Mouse (Mus musculus) embryonic facial prominence, embryonic 15.5 days (tissue): ENCODE data around the gene Jup. TPM values are rescaled to one million over a fixed set of nuclear protein-coding genes. Genes with fewer than 3 reads are reported as not detected.
"Not testable (repeated sequence)": the region's sequence is repeated elsewhere in the genome, so short reads cannot be mapped to it uniquely, and the experiment has no call there.

Source experiments
- ATAC-seq: fragments of 200-750 bp; cut with Nextera tagmentation; 2 replicates; pipeline ENCODE4 v1.8.0; 2017; ENCODE audit warnings: low read depth, moderate TSS enrichment; ENCODE audit not compliant: insufficient number of reproducible peaks, low FRiP score, low TSS enrichment
- H3K27ac ChIP-seq: fragments of 300-500 bp; sonication (generic); replicated peaks from 2 replicates; pipeline ENCODE4 v1.5.1; 2015; ENCODE audit warnings: mild to moderate bottlenecking, inconsistent platforms
- H3K27me3 ChIP-seq: fragments of 300-500 bp; sonication (generic); 2 replicates; pipeline ENCODE4 v1.6.1; 2015; ENCODE audit warnings: inconsistent platforms
- H3K36me3 ChIP-seq: fragments of 300-500 bp; sonication (generic); 2 replicates; pipeline ENCODE4 v1.6.1; 2015; ENCODE audit warnings: mild to moderate bottlenecking, inconsistent platforms
- H3K4me1 ChIP-seq: fragments of 300-500 bp; sonication (generic); 2 replicates; pipeline ENCODE4 v1.6.1; 2015; ENCODE audit warnings: inconsistent platforms
- H3K4me2 ChIP-seq: fragments of 300-500 bp; sonication (generic); replicated peaks from 2 replicates; pipeline ENCODE4 v1.6.1; 2015; ENCODE audit warnings: mild to moderate bottlenecking, inconsistent platforms
- H3K4me3 ChIP-seq: fragments of 300-500 bp; sonication (generic); replicated peaks from 2 replicates; pipeline ENCODE4 v1.5.1; 2015; ENCODE audit warnings: mild to moderate bottlenecking, inconsistent platforms
- H3K9ac ChIP-seq: fragments of 300-500 bp; sonication (generic); 2 replicates; pipeline ENCODE4 v1.6.1; 2015; ENCODE audit warnings: inconsistent platforms
- H3K9me3 ChIP-seq: fragments of 300-500 bp; sonication (generic); replicated peaks from 2 replicates; pipeline ENCODE4 v1.6.1; 2016; ENCODE audit warnings: inconsistent platforms
- WGBS: fragments of 180-500 bp; shearing (Covaris S2); methylation state at CpG from one replicate; pipeline ENCODE4 v1.1.7; 2015; 5-methylcytosine and 5-hydroxymethylcytosine counted together
- polyA plus RNA-seq: library from polyadenylated mRNA; unstranded; fragments of >200 nt; fragmentation: Nextera tagmentation; extraction: Ambion mirVana; gene quantifications from 2 replicates; pipeline ENCODE4 v1.2.1, GENCODE M21; 2015

Gene Jup
- polyA plus RNA-seq, 1 experiment from 2014 or later = 256 TPM

GRCm38 (mm10) chr11:100371981-100372558 is 25.5 kb downstream of the Jup start:
- no peak overlapping the region for H3K9ac ChIP-seq

DNA sequence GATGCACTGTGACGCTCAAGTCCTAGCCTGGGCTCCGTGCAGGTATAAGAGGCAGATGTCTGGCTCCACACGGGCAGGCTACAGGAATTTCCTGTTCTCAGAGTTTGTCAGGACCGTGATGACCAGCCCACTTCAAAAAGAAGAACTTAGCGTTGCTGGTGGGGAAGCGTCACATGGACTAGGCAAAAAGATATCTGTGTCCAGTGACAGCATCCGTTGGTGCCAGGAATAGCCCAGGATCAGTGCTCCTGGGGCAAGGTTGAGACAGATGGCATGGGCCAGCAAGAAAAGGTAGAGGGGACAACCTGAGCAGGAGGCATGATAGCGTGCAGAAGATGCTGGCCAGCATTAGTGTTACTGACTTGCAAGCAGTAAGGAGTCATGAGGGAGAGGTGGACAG is 27.7 kb downstream of the Jup start:
- peaks cover 53% of the 10 kb centered on the region for H3K36me3 ChIP-seq
- no peak overlapping the region for H3K4me2 ChIP-seq
- H3K9me3 ChIP-seq = no peaks in the 10 kb centered on the region
- no peaks in the 10 kb centered on the region for H3K27me3 ChIP-seq
- ATAC-seq = no peak
- H3K27ac ChIP-seq = no peak overlapping the region
- H3K4me1 ChIP-seq = no peaks in the 10 kb centered on the region
- H3K4me3 ChIP-seq = no peak overlapping the region
- H3K9ac ChIP-seq = no peak overlapping the region
- WGBS = 73% methylated on average over 8 of the region's 8 CpGs

More at GRCm38 (mm10) chr11:100371981-100372558, 25.5 kb downstream of the Jup start:
- Histone ChIP-seq H3K36me3 (peaks cover 72% of the 10 kb centered on the region), H3K4me3 (no peak overlapping the region), H3K27me3 (no peaks in the 10 kb centered on the region), H3K9me3 (no peaks in the 10 kb centered on the region), H3K4me1 (no peaks in the 10 kb centered on the region), H3K4me2 (no peak overlapping the region), H3K27ac (no peak overlapping the region)
- WGBS = 72% methylated on average over 8 of the region's 8 CpGs
- ATAC-seq = no peak

GRCm38 (mm10) chr11:100369145-100369544 is 28.4 kb downstream of the Jup start:
- Histone ChIP-seq H3K36me3 (peaks cover 50% of the 10 kb centered on the region), H3K4me2 (no peak overlapping the region)
- ATAC-seq = no peak

DNA sequence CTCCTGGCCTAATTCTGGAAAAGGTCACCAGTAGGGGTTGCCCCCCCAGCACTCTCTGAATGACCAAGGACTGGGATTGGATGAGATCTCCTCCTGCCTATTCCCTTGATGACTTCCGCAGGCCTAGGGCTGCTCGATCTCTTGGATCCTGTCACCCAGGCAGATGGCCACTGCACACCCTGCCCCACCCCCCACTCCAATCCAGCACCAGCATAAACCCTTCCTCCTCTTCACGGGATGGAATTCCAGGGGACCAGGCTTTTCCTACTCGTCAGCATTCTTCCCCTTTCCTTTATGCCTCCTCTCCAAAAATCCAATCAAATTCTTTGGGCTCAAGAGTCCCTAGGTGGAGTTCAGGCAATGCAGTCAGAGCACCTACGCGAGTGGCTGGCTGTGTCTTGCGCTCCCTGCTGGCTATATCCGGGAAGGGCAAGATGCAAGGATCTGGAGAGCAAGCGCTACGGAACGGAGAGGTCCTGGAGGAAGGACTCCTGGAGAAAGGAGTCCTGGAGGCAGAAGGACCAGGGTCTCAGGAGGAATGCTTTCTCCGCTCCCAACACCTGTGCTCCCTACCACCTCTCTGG is 34.5 kb downstream of the Jup start:
- no peak overlapping the region for H3K9ac ChIP-seq
- H3K27ac ChIP-seq = no peak overlapping the region
- H3K4me3 ChIP-seq = no peak overlapping the region
- H3K4me1 ChIP-seq = peaks cover 9% of the 10 kb centered on the region; the same call in 1 of the 2 replicates
- WGBS = 19% methylated on average over 12 of the region's 12 CpGs
- peaks cover 13% of the 10 kb centered on the region; the same call in 1 of the 2 replicates for H3K27me3 ChIP-seq
- H3K4me2 ChIP-seq = no peak overlapping the region
- ATAC-seq = no peak
- no peaks in the 10 kb centered on the region for H3K36me3 ChIP-seq
- H3K9me3 ChIP-seq = no peaks in the 10 kb centered on the region

More at GRCm38 (mm10) chr11:100369145-100369544, 28.4 kb downstream of the Jup start:
- H3K9me3 ChIP-seq = no peaks in the 10 kb centered on the region
- no peaks in the 10 kb centered on the region for H3K27me3 ChIP-seq
- H3K9ac ChIP-seq = no peak overlapping the region
- no peak overlapping the region for H3K4me3 ChIP-seq
- WGBS = 78% methylated on average over 7 of the region's 7 CpGs
- H3K27ac ChIP-seq = no peak overlapping the region
- H3K4me1 ChIP-seq = no peaks in the 10 kb centered on the region

DNA sequence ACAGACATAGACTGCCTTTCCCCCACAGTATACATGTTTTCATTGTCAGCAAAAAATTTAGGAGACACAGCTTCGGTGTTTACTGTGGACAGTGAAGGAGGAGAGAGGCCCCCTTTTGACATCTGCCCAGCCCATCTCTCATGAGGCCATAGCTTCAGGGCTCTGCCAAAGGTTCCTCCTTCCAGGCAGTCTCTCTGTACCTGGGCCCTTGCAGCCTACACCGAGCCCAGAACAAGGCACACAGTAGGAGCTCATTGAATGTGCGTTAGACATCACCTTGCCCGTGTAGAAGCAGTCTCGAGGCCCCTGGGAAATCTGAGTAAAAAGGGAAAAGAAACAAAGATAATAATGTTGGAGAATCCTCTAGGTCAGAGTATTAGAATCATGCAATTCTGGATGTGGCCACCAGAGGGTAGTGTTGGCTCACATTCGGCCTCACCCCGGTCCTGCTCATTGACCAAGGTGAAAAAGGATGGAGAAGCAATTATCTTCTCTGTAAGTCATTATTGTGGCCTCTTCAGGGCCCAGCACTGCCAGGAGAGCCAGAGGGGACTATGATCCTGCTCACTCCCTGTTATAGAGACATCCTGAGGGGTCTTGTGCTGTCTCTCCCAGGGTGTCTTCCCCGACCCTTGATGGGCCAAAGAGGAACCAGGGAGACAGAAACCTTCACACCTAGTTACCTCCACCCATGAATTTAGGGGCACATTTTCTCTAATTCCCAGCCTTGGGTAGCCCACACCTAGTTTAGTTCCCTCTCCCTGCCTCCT is 35.2 kb downstream of the Jup start:
- WGBS = 14% methylated on average over 8 of the region's 8 CpGs
- ATAC-seq = peak; percentile 22; the same call in 1 of the 2 replicates

GRCm38 (mm10) chr11:100361059-100361458 is 36.5 kb downstream of the Jup start:
- not testable (repeated sequence) for H3K9ac ChIP-seq, H3K36me3 ChIP-seq, H3K4me3 ChIP-seq, H3K4me1 ChIP-seq, H3K27ac ChIP-seq, H3K4me2 ChIP-seq, H3K9me3 ChIP-seq, ATAC-seq
- WGBS = no CpG with 5 or more reads among the region's 13 CpGs
- H3K27me3 ChIP-seq = peaks cover 29% of the 10 kb centered on the region

More for the DNA sequence above, 35.2 kb downstream of the Jup start:
- Histone ChIP-seq H3K27me3 (peaks cover 16% of the 10 kb centered on the region), H3K27ac (no peak overlapping the region), H3K4me3 (no peak overlapping the region), H3K4me1 (peaks cover 9% of the 10 kb centered on the region; the same call in 1 of the 2 replicates), H3K9me3 (no peaks in the 10 kb centered on the region), H3K36me3 (no peaks in the 10 kb centered on the region), H3K4me2 (no peak overlapping the region), H3K9ac (no peak overlapping the region)

- Histone ChIP-seq H3K27ac (no peak overlapping the region), H3K4me3 (no peak overlapping the region), H3K36me3 (no peaks in the 10 kb centered on the region), H3K4me2 (no peak overlapping the region), H3K4me1 (peaks cover 18% of the 10 kb centered on the region), H3K27me3 (peaks cover 38% of the 10 kb centered on the region), H3K9ac (no peak overlapping the region), H3K9me3 (no peaks in the 10 kb centered on the region)
- ATAC-seq = no peak
- 71% methylated on average over 6 of the region's 6 CpGs for WGBS
These were observed 37.4 kb downstream of the Jup start for GRCm38 (mm10) chr11:100360175-100360574.

DNA sequence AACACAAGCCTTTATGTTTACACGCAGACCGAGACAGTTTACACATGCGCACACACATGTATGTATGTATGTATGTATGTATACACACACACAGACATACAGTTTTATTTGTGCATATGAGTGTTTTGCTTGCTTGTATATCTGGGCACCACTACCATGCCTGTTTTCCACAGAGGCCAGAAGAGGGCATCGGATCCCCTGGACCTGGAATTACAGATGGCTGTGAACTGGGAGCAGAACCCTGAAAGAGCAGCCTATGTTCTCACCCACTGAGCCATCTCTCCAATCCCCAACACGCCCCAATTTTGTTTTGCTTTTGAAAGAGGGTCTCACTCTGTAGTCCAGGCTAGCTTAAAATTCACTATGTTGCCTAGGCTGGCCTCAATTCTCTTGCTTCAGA is 40.2 kb downstream of the Jup start:
- Histone ChIP-seq H3K36me3 (no peaks in the 10 kb centered on the region), H3K4me3 (no peak overlapping the region), H3K4me2 (no peak overlapping the region), H3K27ac (no peak overlapping the region), H3K9me3 (no peaks in the 10 kb centered on the region), H3K4me1 (peaks cover 13% of the 10 kb centered on the region), H3K9ac (no peak overlapping the region), H3K27me3 (peaks cover 63% of the 10 kb centered on the region)
- WGBS = 49% methylated on average over 5 of the region's 5 CpGs
- no peak for ATAC-seq

GRCm38 (mm10) chr11:100356819-100357211 is 40.7 kb downstream of the Jup start:
- H3K4me1 ChIP-seq = peaks cover 13% of the 10 kb centered on the region
- H3K36me3 ChIP-seq = no peaks in the 10 kb centered on the region
- H3K4me3 ChIP-seq = peak overlapping the region; percentile 61
- no peak overlapping the region for H3K9ac ChIP-seq
- H3K27me3 ChIP-seq = peaks cover 63% of the 10 kb centered on the region
- H3K9me3 ChIP-seq = no peaks in the 10 kb centered on the region
- H3K4me2 ChIP-seq = peak overlapping the region; percentile 98
- no peak for ATAC-seq
- 19% methylated on average over 9 of the region's 9 CpGs for WGBS
- H3K27ac ChIP-seq = no peak overlapping the region

GRCm38 (mm10) chr11:100355972-100356818 is 41.4 kb downstream of the Jup start, which contains the start of gene Hap1:
TSS of gene Hap1 (minus strand) at chr11:100356128.
- peaks cover 13% of the 10 kb centered on the region for H3K4me1 ChIP-seq
- H3K27ac ChIP-seq = no peak within 1 kb of the TSS
- H3K9ac ChIP-seq = peak within 1 kb of the TSS; percentile 35
- peak within 1 kb of the TSS; percentile 98 for H3K4me2 ChIP-seq
- no peaks in the 10 kb centered on the region for H3K9me3 ChIP-seq
- H3K36me3 ChIP-seq = no peaks in the 10 kb centered on the region
- H3K27me3 ChIP-seq = peaks cover 63% of the 10 kb centered on the region
- peak; percentile 31 for ATAC-seq
- H3K4me3 ChIP-seq = peak within 1 kb of the TSS; percentile 61
- WGBS = 1% methylated on average over 49 of the region's 49 CpGs
